Mouse (Mus musculus) liver, adult 2 months (tissue): ENCODE data around the gene Gm20388. TPM values are rescaled to one million over a fixed set of nuclear protein-coding genes. Genes with fewer than 3 reads are reported as not detected.

Source experiments
- DNase-seq: peaks from one replicate; pipeline ENCODE4 v3.0.0-alpha.2; 2011; ENCODE audit warnings: low read depth, low spot score; ENCODE audit errors: extremely low read depth
- H3K27ac ChIP-seq: fragments of 200-500 bp; replicated peaks from 2 replicates; pipeline ENCODE4 v1.5.1; 2012; ENCODE audit warnings: low read depth, mild to moderate bottlenecking, control low read depth, inconsistent platforms, low read length; ENCODE audit not compliant: insufficient read depth
- H3K27me3 ChIP-seq: fragments of 200-500 bp; 2 replicates; pipeline ENCODE4 v1.6.1; 2012; ENCODE audit warnings: mild to moderate bottlenecking, moderate library complexity, low read length, inconsistent platforms; ENCODE audit not compliant: control insufficient read depth, insufficient read depth
- H3K36me3 ChIP-seq: fragments of 200-500 bp; 2 replicates; pipeline ENCODE4 v1.6.1; 2012; ENCODE audit warnings: low read length, inconsistent platforms; ENCODE audit not compliant: control insufficient read depth, insufficient read depth
- H3K4me1 ChIP-seq: fragments of 200-500 bp; 2 replicates; pipeline ENCODE4 v1.6.1; 2011; ENCODE audit warnings: low read length; ENCODE audit not compliant: control insufficient read depth, insufficient read depth
- H3K4me3 ChIP-seq: fragments of 200-500 bp; 2 replicates; pipeline ENCODE4 v1.5.1; 2011; ENCODE audit warnings: low read depth, mild to moderate bottlenecking, control low read depth, low read length, moderate library complexity; ENCODE audit not compliant: insufficient read depth
- H3K79me2 ChIP-seq: fragments of 200-500 bp; 2 replicates; pipeline ENCODE4 v1.6.1; 2012; ENCODE audit warnings: inconsistent platforms, mild to moderate bottlenecking, low read length, moderate library complexity; ENCODE audit not compliant: control insufficient read depth, insufficient read depth
- H3K9ac ChIP-seq: fragments of 200-500 bp; 2 replicates; pipeline ENCODE4 v1.6.1; 2012; ENCODE audit warnings: low read depth, mild to moderate bottlenecking, control low read depth, inconsistent platforms, low read length
- CTCF ChIP-seq: fragments of 200-500 bp; IDR thresholded peaks from 2 replicates; pipeline ENCODE4 v1.5.1; 2011; ENCODE audit warnings: low read depth, low read length, control low read depth
- POLR2A ChIP-seq: fragments of 200-500 bp; IDR thresholded peaks from 2 replicates; pipeline ENCODE4 v1.6.1; 2011; ENCODE audit warnings: low read length, control low read depth; ENCODE audit not compliant: insufficient read depth; ENCODE audit errors: extremely low read depth
- WGBS: fragments of 180-500 bp; shearing (Covaris S2); methylation state at CpG from one replicate; pipeline ENCODE4 v1.1.7; 2018; 5-methylcytosine and 5-hydroxymethylcytosine counted together
- polyA plus RNA-seq: library from polyadenylated mRNA; depleted of rRNA; stranded (reverse); fragments of >200 nt; gene quantifications from 2 replicates; pipeline ENCODE4 v1.2.3, GENCODE M21; 2012
- total RNA-seq: library from RNA; depleted of rRNA; stranded (reverse); fragments of >200 nt; gene quantifications from 2 replicates; pipeline ENCODE4 v1.2.3, GENCODE M21; 2014

The Gm20388 gene
- total and polyA plus RNA-seq, 2 experiments, result 6.4 to 19.9 TPM

DNA sequence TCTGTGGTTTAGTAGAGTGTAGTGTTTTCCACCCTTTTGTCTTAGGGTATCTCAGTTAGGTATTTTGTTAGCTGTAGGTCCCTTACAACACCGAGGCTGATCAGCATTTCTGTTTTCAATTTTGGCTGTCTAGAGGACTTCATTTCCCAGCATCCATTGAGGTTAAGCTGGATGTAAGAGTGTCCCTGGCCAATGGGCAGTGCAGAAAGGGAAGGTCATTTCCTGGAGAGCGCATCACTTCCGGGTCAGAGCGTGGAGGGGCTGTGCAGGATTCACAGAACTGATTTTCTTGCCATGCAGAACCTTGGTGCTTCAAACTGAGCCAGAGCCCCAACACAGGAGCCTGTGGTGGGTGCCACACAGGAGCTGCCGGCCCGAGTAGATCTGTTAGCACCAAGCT is 1017.4 kb downstream of the Gm20388 start:
- H3K36me3 ChIP-seq, result no peaks in the 10 kb centered on the region
- no peak for DNase-seq
- TF ChIP-seq POLR2A (no peak), CTCF (no peak)

DNA sequence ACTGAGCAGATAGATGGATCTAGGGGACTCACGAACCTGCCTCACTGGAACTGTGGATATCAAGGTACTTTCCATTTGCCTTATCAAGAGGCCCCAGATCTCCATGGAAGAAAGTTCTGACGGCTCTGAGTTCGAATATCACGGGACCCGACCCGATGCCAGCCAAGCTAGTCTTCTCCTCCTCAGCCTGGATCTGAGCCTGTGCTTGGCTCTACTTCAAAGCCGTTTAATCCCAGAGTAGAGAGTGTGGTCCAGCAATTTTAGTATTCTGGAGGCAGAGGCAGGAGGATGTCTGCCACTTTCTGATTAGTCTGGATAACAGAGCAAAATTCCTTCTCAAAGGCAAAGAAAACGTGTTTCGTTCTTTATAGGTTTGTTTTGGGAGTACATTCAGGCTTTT is 1024.0 kb downstream of the Gm20388 start:
- DNase-seq, result no peak
- 89% methylated on average over 9 of the region's 9 CpGs for WGBS

More for the DNA sequence above, 1017.4 kb downstream of the Gm20388 start:
- Histone ChIP-seq H3K27me3 (no peaks in the 10 kb centered on the region), H3K4me3 (no peak overlapping the region), H3K4me1 (no peaks in the 10 kb centered on the region), H3K79me2 (no peaks in the 10 kb centered on the region), H3K9ac (no peak overlapping the region), H3K27ac (no peak overlapping the region)
- WGBS, result 85% methylated on average over 6 of the region's 6 CpGs

GRCm38 (mm10) chr8:120936685-120937084 is 1026.0 kb downstream of the Gm20388 start:
- H3K4me1 ChIP-seq, result no peaks in the 10 kb centered on the region
- DNase-seq, result peak; percentile 82
- H3K79me2 ChIP-seq, result no peaks in the 10 kb centered on the region
- no peak overlapping the region for H3K4me3 ChIP-seq
- no peaks in the 10 kb centered on the region for H3K27me3 ChIP-seq
- no peak overlapping the region for H3K9ac ChIP-seq
- H3K36me3 ChIP-seq, result no peaks in the 10 kb centered on the region
- TF ChIP-seq CTCF (peak; percentile 6; the same call in 1 of the 2 replicates), POLR2A (no peak)
- 21% methylated on average over 10 of the region's 10 CpGs for WGBS
- no peak overlapping the region for H3K27ac ChIP-seq

More for the DNA sequence above, 1024.0 kb downstream of the Gm20388 start:
- Histone ChIP-seq H3K4me3 (no peak overlapping the region), H3K36me3 (no peaks in the 10 kb centered on the region), H3K4me1 (no peaks in the 10 kb centered on the region), H3K27ac (no peak overlapping the region), H3K27me3 (no peaks in the 10 kb centered on the region), H3K9ac (no peak overlapping the region), H3K79me2 (no peaks in the 10 kb centered on the region)
- no peak for TF ChIP-seq CTCF
- no peak for TF ChIP-seq POLR2A

- H3K4me1 ChIP-seq, result no peaks in the 10 kb centered on the region
- no peak overlapping the region for H3K9ac ChIP-seq
- WGBS, result 68% methylated on average over 7 of the region's 9 CpGs
- no peak overlapping the region for H3K27ac ChIP-seq
- no peak for TF ChIP-seq CTCF
- no peak for TF ChIP-seq POLR2A
- H3K4me3 ChIP-seq, result no peak overlapping the region
- no peak for DNase-seq
- no peaks in the 10 kb centered on the region for H3K27me3 ChIP-seq
- no peaks in the 10 kb centered on the region for H3K36me3 ChIP-seq
- no peaks in the 10 kb centered on the region for H3K79me2 ChIP-seq
Measured at GRCm38 (mm10) chr8:120937474-120937873, 1026.8 kb downstream of the Gm20388 start.

- Histone ChIP-seq H3K27me3 (no peaks in the 10 kb centered on the region), H3K4me1 (no peaks in the 10 kb centered on the region), H3K79me2 (no peaks in the 10 kb centered on the region), H3K9ac (no peak overlapping the region), H3K27ac (no peak overlapping the region), H3K36me3 (no peaks in the 10 kb centered on the region), H3K4me3 (no peak overlapping the region)
- 65% methylated on average over 12 of the region's 12 CpGs for WGBS
- TF ChIP-seq POLR2A (no peak), CTCF (no peak)
- no peak for DNase-seq
Measured at GRCm38 (mm10) chr8:120940287-120940686, 1029.6 kb downstream of the Gm20388 start.

DNA sequence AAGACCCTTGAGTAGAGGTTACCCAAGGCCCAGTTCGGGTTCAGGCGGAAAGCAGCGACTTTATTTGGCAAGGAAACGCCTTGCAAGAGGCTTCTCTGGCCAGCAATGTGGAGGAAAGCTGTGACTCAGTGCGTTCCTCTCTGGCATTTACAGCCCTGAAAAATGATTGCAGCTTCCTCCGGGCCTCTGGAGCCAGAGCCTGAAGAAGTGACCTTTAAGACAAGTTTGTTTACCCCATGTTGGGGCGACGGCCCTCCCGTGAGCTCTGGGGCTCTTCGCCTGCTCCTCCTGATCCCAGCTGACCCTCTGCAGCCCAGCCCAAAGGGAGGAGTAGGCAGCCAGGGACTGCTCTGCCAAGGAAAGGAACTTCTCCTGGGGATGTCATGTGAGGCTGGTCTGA is 1036.6 kb downstream of the Gm20388 start:
- Histone ChIP-seq H3K4me1 (peaks cover 1% of the 10 kb centered on the region; the same call in 1 of the 2 replicates), H3K36me3 (no peaks in the 10 kb centered on the region), H3K9ac (no peak overlapping the region), H3K27ac (peak overlapping the region; percentile 36), H3K4me3 (no peak overlapping the region), H3K27me3 (no peaks in the 10 kb centered on the region), H3K79me2 (no peaks in the 10 kb centered on the region)
- WGBS, result 62% methylated on average over 10 of the region's 10 CpGs
- DNase-seq, result peak; percentile 38
- no peak for TF ChIP-seq CTCF
- no peak for TF ChIP-seq POLR2A
